Mouse (Mus musculus): ENCODE results near the gene Enthd1. TPM values are rescaled to one million over a fixed set of nuclear protein-coding genes. Genes with fewer than 3 reads are reported as not detected.

Gene Enthd1
- polyA plus RNA-seq, 1 experiment from 2014 or later: not detected

GRCm38 (mm10) chr15:80467876-80468275 lies 97.1 kb downstream of the Enthd1 start:
- Histone ChIP-seq H3K4me1 (replicated peaks) (no peaks in the 10 kb centered on the region), H3K27me3 (replicated peaks) (peaks cover 22% of the 10 kb centered on the region), H3K36me3 (no peaks in the 10 kb centered on the region), H3K9ac (no peak overlapping the region), H3K4me2 (no peak overlapping the region), H3K4me3 (no peak overlapping the region), H3K9me3 (replicated peaks) (no peaks in the 10 kb centered on the region), H3K27ac (ENCODE audit: poor library complexity, severe bottlenecking) (no peak overlapping the region)
- no peak for ATAC-seq (ENCODE audit: insufficient number of reproducible peaks, low FRiP score)
- WGBS: 72% methylated on average over 4 of the region's 4 CpGs

- H3K27me3 ChIP-seq (replicated peaks): peaks cover 35% of the 10 kb centered on the region
- H3K36me3 ChIP-seq: no peaks in the 10 kb centered on the region
- no peak overlapping the region for H3K9ac ChIP-seq
- 0 out of 2 replicates have a peak overlapping the region, but pooled peaks have one; percentile 11 for H3K4me3 ChIP-seq
- no peaks in the 10 kb centered on the region for H3K9me3 ChIP-seq (replicated peaks)
- H3K4me1 ChIP-seq (replicated peaks): peaks cover 20% of the 10 kb centered on the region
- no peak overlapping the region for H3K27ac ChIP-seq (ENCODE audit: poor library complexity, severe bottlenecking)
- peak; percentile 73 for ATAC-seq (ENCODE audit: insufficient number of reproducible peaks, low FRiP score)
- 0% methylated on average over 9 of the region's 9 CpGs for WGBS
- peak overlapping the region; percentile 55 for H3K4me2 ChIP-seq
Observed at GRCm38 (mm10) chr15:80462106-80462505, 102.8 kb downstream of the Enthd1 start.

GRCm38 (mm10) chr15:80461446-80461845 lies 103.5 kb downstream of the Enthd1 start:
- peaks cover 20% of the 10 kb centered on the region for H3K4me1 ChIP-seq (replicated peaks)
- H3K27me3 ChIP-seq (replicated peaks): peaks cover 41% of the 10 kb centered on the region
- no peaks in the 10 kb centered on the region for H3K36me3 ChIP-seq
- H3K9me3 ChIP-seq (replicated peaks): no peaks in the 10 kb centered on the region
- 11% methylated on average over 2 of the region's 2 CpGs for WGBS
- no peak overlapping the region for H3K27ac ChIP-seq (ENCODE audit: poor library complexity, severe bottlenecking)
- H3K9ac ChIP-seq: no peak overlapping the region
- no peak overlapping the region for H3K4me3 ChIP-seq
- H3K4me2 ChIP-seq: peak overlapping the region; percentile 55; the same call in 1 of the 2 replicates
- 0 out of 2 replicates have a peak, but pooled peaks have one; percentile 49 for ATAC-seq (ENCODE audit: insufficient number of reproducible peaks, low FRiP score)

GRCm38 (mm10) chr15:80460011-80460410 lies 104.9 kb downstream of the Enthd1 start:
- H3K9me3 ChIP-seq (replicated peaks): no peaks in the 10 kb centered on the region
- WGBS: 60% methylated on average over 9 of the region's 9 CpGs
- H3K4me3 ChIP-seq: no peak overlapping the region
- H3K36me3 ChIP-seq: no peaks in the 10 kb centered on the region
- H3K27ac ChIP-seq (ENCODE audit: poor library complexity, severe bottlenecking): no peak overlapping the region
- ATAC-seq (ENCODE audit: insufficient number of reproducible peaks, low FRiP score): no peak
- H3K9ac ChIP-seq: no peak overlapping the region
- H3K4me1 ChIP-seq (replicated peaks): peaks cover 20% of the 10 kb centered on the region
- H3K27me3 ChIP-seq (replicated peaks): peaks cover 48% of the 10 kb centered on the region
- no peak overlapping the region for H3K4me2 ChIP-seq

GRCm38 (mm10) chr15:80457984-80458383 lies 107.0 kb downstream of the Enthd1 start:
- no peak overlapping the region for H3K9ac ChIP-seq
- no peaks in the 10 kb centered on the region for H3K9me3 ChIP-seq (replicated peaks)
- H3K4me1 ChIP-seq (replicated peaks): peaks cover 20% of the 10 kb centered on the region
- ATAC-seq (ENCODE audit: insufficient number of reproducible peaks, low FRiP score): no peak
- H3K36me3 ChIP-seq: no peaks in the 10 kb centered on the region
- H3K4me3 ChIP-seq: no peak overlapping the region
- H3K4me2 ChIP-seq: no peak overlapping the region
- no peak overlapping the region for H3K27ac ChIP-seq (ENCODE audit: poor library complexity, severe bottlenecking)
- H3K27me3 ChIP-seq (replicated peaks): peaks cover 32% of the 10 kb centered on the region
- WGBS: 84% methylated on average over 3 of the region's 3 CpGs

- ATAC-seq (ENCODE audit: insufficient number of reproducible peaks, low FRiP score): no peak
- H3K9ac ChIP-seq: no peak overlapping the region
- no peaks in the 10 kb centered on the region for H3K36me3 ChIP-seq
- 75% methylated on average over 6 of the region's 6 CpGs for WGBS
- H3K4me2 ChIP-seq: no peak overlapping the region
- no peak overlapping the region for H3K4me3 ChIP-seq
- H3K27ac ChIP-seq (ENCODE audit: poor library complexity, severe bottlenecking): no peak overlapping the region
- H3K9me3 ChIP-seq (replicated peaks): no peaks in the 10 kb centered on the region; the same call in 1 of the 2 replicates
- peaks cover 30% of the 10 kb centered on the region for H3K27me3 ChIP-seq (replicated peaks)
- H3K4me1 ChIP-seq (replicated peaks): 0 out of 2 replicates have a peak, but pooled peaks cover 3% of the 10 kb centered on the region
Observed at GRCm38 (mm10) chr15:80454486-80454885, 110.5 kb downstream of the Enthd1 start.

GRCm38 (mm10) chr15:80452425-80452824 lies 112.5 kb downstream of the Enthd1 start:
- 28% methylated on average over 16 of the region's 16 CpGs for WGBS
- peak overlapping the region; percentile 46 for H3K4me2 ChIP-seq
- H3K27me3 ChIP-seq (replicated peaks): peaks cover 28% of the 10 kb centered on the region
- peak overlapping the region; percentile 13; the same call in 1 of the 2 replicates for H3K4me3 ChIP-seq
- no peaks in the 10 kb centered on the region for H3K36me3 ChIP-seq
- H3K27ac ChIP-seq (ENCODE audit: poor library complexity, severe bottlenecking): no peak overlapping the region
- peak overlapping the region; percentile 27; the same call in 1 of the 2 replicates for H3K9ac ChIP-seq
- H3K9me3 ChIP-seq (replicated peaks): no peaks in the 10 kb centered on the region; the same call in 1 of the 2 replicates
- 0 out of 2 replicates have a peak, but pooled peaks cover 3% of the 10 kb centered on the region for H3K4me1 ChIP-seq (replicated peaks)
- no peak for ATAC-seq (ENCODE audit: insufficient number of reproducible peaks, low FRiP score)

- Histone ChIP-seq H3K9ac (no peak overlapping the region), H3K36me3 (no peaks in the 10 kb centered on the region), H3K27me3 (replicated peaks) (peaks cover 11% of the 10 kb centered on the region), H3K9me3 (replicated peaks) (peaks cover 5% of the 10 kb centered on the region), H3K4me2 (no peak overlapping the region), H3K27ac (ENCODE audit: poor library complexity, severe bottlenecking) (no peak overlapping the region), H3K4me3 (no peak overlapping the region), H3K4me1 (replicated peaks) (no peaks in the 10 kb centered on the region)
- ATAC-seq (ENCODE audit: insufficient number of reproducible peaks, low FRiP score): no peak
- WGBS: 78% methylated on average over 15 of the region's 15 CpGs
Observed at GRCm38 (mm10) chr15:80445956-80446687, 118.8 kb downstream of the Enthd1 start.

GRCm38 (mm10) chr15:80440195-80440594 lies 124.8 kb downstream of the Enthd1 start:
- peaks cover 14% of the 10 kb centered on the region for H3K4me1 ChIP-seq (replicated peaks)
- H3K9me3 ChIP-seq (replicated peaks): peaks cover 3% of the 10 kb centered on the region; the same call in 1 of the 2 replicates
- no peaks in the 10 kb centered on the region for H3K36me3 ChIP-seq
- 15% methylated on average over 6 of the region's 6 CpGs for WGBS
- peaks cover 37% of the 10 kb centered on the region for H3K27me3 ChIP-seq (replicated peaks)
- no peak overlapping the region for H3K9ac ChIP-seq
- H3K4me3 ChIP-seq: no peak overlapping the region
- H3K4me2 ChIP-seq: no peak overlapping the region
- H3K27ac ChIP-seq (ENCODE audit: poor library complexity, severe bottlenecking): no peak overlapping the region
- ATAC-seq (ENCODE audit: insufficient number of reproducible peaks, low FRiP score): no peak

GRCm38 (mm10) chr15:80438423-80438822 lies 126.5 kb downstream of the Enthd1 start:
- ATAC-seq (ENCODE audit: insufficient number of reproducible peaks, low FRiP score): no peak
- Histone ChIP-seq H3K27ac (ENCODE audit: poor library complexity, severe bottlenecking) (no peak overlapping the region), H3K4me2 (no peak overlapping the region), H3K36me3 (no peaks in the 10 kb centered on the region), H3K4me1 (replicated peaks) (peaks cover 14% of the 10 kb centered on the region), H3K27me3 (replicated peaks) (peaks cover 42% of the 10 kb centered on the region), H3K4me3 (no peak overlapping the region), H3K9me3 (replicated peaks) (peaks cover 3% of the 10 kb centered on the region; the same call in 1 of the 2 replicates), H3K9ac (no peak overlapping the region)
- 64% methylated on average over 9 of the region's 9 CpGs for WGBS

GRCm38 (mm10) chr15:80437996-80438395 lies 127.0 kb downstream of the Enthd1 start:
- Histone ChIP-seq H3K27ac (ENCODE audit: poor library complexity, severe bottlenecking) (no peak overlapping the region), H3K9me3 (replicated peaks) (no peaks in the 10 kb centered on the region), H3K4me2 (no peak overlapping the region), H3K9ac (no peak overlapping the region), H3K36me3 (no peaks in the 10 kb centered on the region), H3K4me3 (no peak overlapping the region), H3K27me3 (replicated peaks) (peaks cover 43% of the 10 kb centered on the region), H3K4me1 (replicated peaks) (peaks cover 14% of the 10 kb centered on the region)
- ATAC-seq (ENCODE audit: insufficient number of reproducible peaks, low FRiP score): no peak
- 77% methylated on average over 9 of the region's 9 CpGs for WGBS

All from heart, embryonic 12.5 days (tissue).